Mouse (Mus musculus) heart, adult 2 months (tissue): ENCODE measurements around the gene Qrsl1.

ENCODE experiments used
- CTCF ChIP-seq: fragments of 200-600 bp; IDR thresholded peaks from 2 replicates; pipeline ENCODE4 v1.8.1; 2022; ENCODE audit warnings: antibody characterized with exemption, mild to moderate bottlenecking, moderate library complexity
- POLR2A ChIP-seq: fragments of 200-500 bp; IDR thresholded peaks from 2 replicates; pipeline ENCODE4 v1.6.1; 2011; ENCODE audit warnings: mild to moderate bottlenecking, low read depth, low read length, control low read depth; ENCODE audit not compliant: insufficient read depth

DNA sequence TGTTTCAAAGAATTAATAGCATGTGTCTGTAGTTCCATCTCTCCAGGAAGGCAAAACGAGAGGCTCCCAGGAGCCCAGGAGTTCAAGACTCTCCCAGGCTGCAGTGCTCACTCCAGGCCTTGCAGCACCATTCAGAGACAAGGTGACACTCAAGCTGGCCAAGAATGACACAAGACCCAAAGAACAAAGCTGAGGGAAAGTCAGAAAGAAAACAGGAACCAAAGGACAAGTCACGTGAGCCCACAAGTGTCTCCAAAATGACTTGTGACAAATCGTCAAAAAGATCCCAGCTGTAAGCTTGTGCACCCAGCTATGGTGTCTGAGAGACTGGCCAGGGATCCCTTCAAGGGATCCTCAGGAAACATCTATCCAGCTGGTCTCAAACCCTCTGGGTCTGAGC, 52.1 kb downstream of the Qrsl1 start:
- no peak for TF ChIP-seq POLR2A
- no peak for TF ChIP-seq CTCF
